Mouse (Mus musculus): Measurements from ENCODE around the gene Slc25a45. TPM values are rescaled to one million over a fixed set of nuclear protein-coding genes. Genes with fewer than 3 reads are reported as not detected.

Slc25a45 gene
- total and polyA plus RNA-seq, 2 experiments from 2014 or later = 2.2 to 2.9 TPM

- Histone ChIP-seq H3K36me3 (ENCODE audit: insufficient read depth) (peaks cover 33% of the 10 kb centered on the region), H3K27me3 (ENCODE audit: insufficient read depth, low read length) (no peaks in the 10 kb centered on the region), H3K4me1 (ENCODE audit: insufficient read depth) (no peaks in the 10 kb centered on the region), H3K4me3 (ENCODE audit: low read depth, low read length) (no peak overlapping the region), H3K9me3 (ENCODE audit: low read length) (no peaks in the 10 kb centered on the region), H3K4me2 (ENCODE audit: low read depth) (no peak overlapping the region), H3K9ac (no peak overlapping the region), H3K27ac (ENCODE audit: low read depth, low read length) (no peak overlapping the region)
- ATAC-seq (no peak), DNase-seq (no peak)
- 0 out of 2 replicates have a peak, but pooled peaks have one; percentile 8 for TF ChIP-seq CTCF (IDR thresholded peaks at IDR 0.05; ENCODE audit: low read depth)
- 97% methylated on average over 14 of the region's 14 CpGs for whole genome bisulfite sequencing
Measured at GRCm38 (mm10) chr19:5862335-5863085, 15.1 kb upstream of the Slc25a45 start.

GRCm38 (mm10) chr19:5863776-5864175, 13.8 kb upstream of the Slc25a45 start:
- H3K27me3 ChIP-seq (ENCODE audit: insufficient read depth, low read length) = no peaks in the 10 kb centered on the region
- no peak overlapping the region for H3K4me2 ChIP-seq (ENCODE audit: low read depth)
- WGBS = 95% methylated on average over 5 of the region's 5 CpGs
- no peak overlapping the region for H3K27ac ChIP-seq (ENCODE audit: low read depth, low read length)
- DNase-seq (no peak), ATAC-seq (no peak)
- H3K9me3 ChIP-seq (ENCODE audit: low read length) = no peaks in the 10 kb centered on the region
- H3K36me3 ChIP-seq (ENCODE audit: insufficient read depth) = peaks cover 38% of the 10 kb centered on the region
- no peaks in the 10 kb centered on the region for H3K4me1 ChIP-seq (ENCODE audit: insufficient read depth)
- H3K4me3 ChIP-seq (ENCODE audit: low read depth, low read length) = no peak overlapping the region
- no peak for TF ChIP-seq CTCF (IDR thresholded peaks at IDR 0.05; ENCODE audit: low read depth)
- no peak overlapping the region for H3K9ac ChIP-seq

- peaks cover 47% of the 10 kb centered on the region for H3K36me3 ChIP-seq (ENCODE audit: insufficient read depth)
- H3K9ac ChIP-seq = no peak overlapping the region
- DNase-seq = no peak
- H3K27ac ChIP-seq (ENCODE audit: low read depth, low read length) = no peak overlapping the region
- no peaks in the 10 kb centered on the region for H3K9me3 ChIP-seq (ENCODE audit: low read length)
- no peak overlapping the region for H3K4me2 ChIP-seq (ENCODE audit: low read depth)
- no peaks in the 10 kb centered on the region for H3K27me3 ChIP-seq (ENCODE audit: insufficient read depth, low read length)
- no peak overlapping the region for H3K4me3 ChIP-seq (ENCODE audit: low read depth, low read length)
- 91% methylated on average over 20 of the region's 20 CpGs for WGBS
- no peak for ATAC-seq
- no peak for TF ChIP-seq CTCF (IDR thresholded peaks at IDR 0.05; ENCODE audit: low read depth)
- no peaks in the 10 kb centered on the region for H3K4me1 ChIP-seq (ENCODE audit: insufficient read depth)
Measured at GRCm38 (mm10) chr19:5864710-5865398, 12.8 kb upstream of the Slc25a45 start.

- Histone ChIP-seq H3K9me3 (ENCODE audit: low read length) (no peaks in the 10 kb centered on the region), H3K9ac (no peak overlapping the region), H3K4me3 (ENCODE audit: low read depth, low read length) (no peak overlapping the region), H3K4me1 (ENCODE audit: insufficient read depth) (no peaks in the 10 kb centered on the region), H3K27ac (ENCODE audit: low read depth, low read length) (no peak overlapping the region), H3K4me2 (ENCODE audit: low read depth) (no peak overlapping the region), H3K36me3 (ENCODE audit: insufficient read depth) (peaks cover 33% of the 10 kb centered on the region), H3K27me3 (ENCODE audit: insufficient read depth, low read length) (no peaks in the 10 kb centered on the region)
- TF ChIP-seq CTCF (IDR thresholded peaks at IDR 0.05; ENCODE audit: low read depth) = no peak
- ATAC-seq = no peak
- no peak for DNase-seq
- WGBS = 88% methylated on average over 6 of the region's 6 CpGs
Measured at GRCm38 (mm10) chr19:5868096-5868495, 9.5 kb upstream of the Slc25a45 start.

GRCm38 (mm10) chr19:5871273-5871672, 6.3 kb upstream of the Slc25a45 start:
- WGBS = 18% methylated on average over 7 of the region's 7 CpGs
- H3K4me3 ChIP-seq (ENCODE audit: low read depth, low read length) = no peak overlapping the region
- H3K9me3 ChIP-seq (ENCODE audit: low read length) = no peaks in the 10 kb centered on the region
- DNase-seq = no peak
- peak; percentile 42 for ATAC-seq
- H3K4me1 ChIP-seq (ENCODE audit: insufficient read depth) = peaks cover 12% of the 10 kb centered on the region; the same call in 1 of the 2 replicates
- H3K27me3 ChIP-seq (ENCODE audit: insufficient read depth, low read length) = no peaks in the 10 kb centered on the region
- no peak for TF ChIP-seq CTCF (IDR thresholded peaks at IDR 0.05; ENCODE audit: low read depth)
- H3K4me2 ChIP-seq (ENCODE audit: low read depth) = no peak overlapping the region
- no peak overlapping the region; the same call in 1 of the 2 replicates for H3K27ac ChIP-seq (ENCODE audit: low read depth, low read length)
- peaks cover 17% of the 10 kb centered on the region for H3K36me3 ChIP-seq (ENCODE audit: insufficient read depth)
- 0 out of 2 replicates have a peak overlapping the region, but pooled peaks have one; percentile 6 for H3K9ac ChIP-seq

- no peaks in the 10 kb centered on the region for H3K9me3 ChIP-seq (ENCODE audit: low read length)
- H3K4me2 ChIP-seq (ENCODE audit: low read depth) = no peak overlapping the region
- no peak overlapping the region for H3K9ac ChIP-seq
- ATAC-seq (no peak), DNase-seq (no peak)
- H3K4me1 ChIP-seq (ENCODE audit: insufficient read depth) = peaks cover 12% of the 10 kb centered on the region; the same call in 1 of the 2 replicates
- H3K36me3 ChIP-seq (ENCODE audit: insufficient read depth) = peaks cover 17% of the 10 kb centered on the region
- H3K27ac ChIP-seq (ENCODE audit: low read depth, low read length) = no peak overlapping the region
- no peaks in the 10 kb centered on the region for H3K27me3 ChIP-seq (ENCODE audit: insufficient read depth, low read length)
- no peak overlapping the region for H3K4me3 ChIP-seq (ENCODE audit: low read depth, low read length)
- 52% methylated on average over 6 of the region's 6 CpGs for WGBS
- no peak for TF ChIP-seq CTCF (IDR thresholded peaks at IDR 0.05; ENCODE audit: low read depth)
Measured at GRCm38 (mm10) chr19:5871683-5872082, 5.9 kb upstream of the Slc25a45 start.

- no peak for ATAC-seq
Measured at GRCm38 (mm10) chr19:5872528-5872927, 5.1 kb upstream of the Slc25a45 start.

More at GRCm38 (mm10) chr19:5872528-5872927, 5.1 kb upstream of the Slc25a45 start:
- 97% methylated on average over 4 of the region's 4 CpGs for WGBS
- DNase-seq = no peak
- no peak overlapping the region for H3K27ac ChIP-seq (ENCODE audit: low read depth, low read length)
- peaks cover 12% of the 10 kb centered on the region; the same call in 1 of the 2 replicates for H3K4me1 ChIP-seq (ENCODE audit: insufficient read depth)
- H3K4me2 ChIP-seq (ENCODE audit: low read depth) = no peak overlapping the region
- no peak overlapping the region for H3K4me3 ChIP-seq (ENCODE audit: low read depth, low read length)
- H3K27me3 ChIP-seq (ENCODE audit: insufficient read depth, low read length) = no peaks in the 10 kb centered on the region
- no peaks in the 10 kb centered on the region for H3K9me3 ChIP-seq (ENCODE audit: low read length)
- no peak overlapping the region for H3K9ac ChIP-seq
- H3K36me3 ChIP-seq (ENCODE audit: insufficient read depth) = peaks cover 14% of the 10 kb centered on the region
- no peak for TF ChIP-seq CTCF (IDR thresholded peaks at IDR 0.05; ENCODE audit: low read depth)
